Mouse (Mus musculus): ENCODE results near the gene Ly6g5b.

- no peak for TF ChIP-seq POLR2A (IDR thresholded peaks at IDR 0.05; ENCODE audit: insufficient read depth, low read length)
- TF ChIP-seq CTCF (IDR thresholded peaks at IDR 0.05; ENCODE audit: low read depth, low read length), result no peak
- no peak for TF ChIP-seq EP300 (IDR thresholded peaks at IDR 0.05; ENCODE audit: insufficient read depth, low read depth, low read length)
These were observed 22.6 kb downstream of the Ly6g5b start for GRCm38 (mm10) chr17:35092403-35093198.

Data from ES-Bruce4 (cell line).